Mouse (Mus musculus) left cerebral cortex, postnatal 14 days (tissue): ENCODE data around the gene Ndufab1. TPM values are rescaled to one million over a fixed set of nuclear protein-coding genes. Genes with fewer than 3 reads are reported as not detected.
"Not testable (repeated sequence)": the region's sequence is repeated elsewhere in the genome, so short reads cannot be mapped to it uniquely, and the experiment has no call there.

Source experiments
- DNase-seq, 2 experiments: peaks; one replicate each; pipeline ENCODE4 v3.0.0; 2021 to 2022; ENCODE audit warnings: low spot score in 2 of 2, mixed read lengths in 1 of 2
- intact Hi-C: fragments of 180-260 bp; cut with DNase I; formaldehyde crosslinking; loops from one replicate; pipeline ENCODE4 v1.15.1; 2025
- long read RNA-seq, 2 experiments: library from polyadenylated mRNA; stranded (forward); transcript quantifications; one replicate each; pipeline ENCODE4 v2.0.0; 2021
- total RNA-seq, 2 experiments: library from RNA; stranded (reverse); gene quantifications; 2 replicates each; pipeline ENCODE4 v1.2.3; 2021

Ndufab1 gene
- total RNA-seq = 100 to 1,000 TPM; 296 to 310 TPM
- long read RNA-seq, experiment 1, transcript Ndufab1-203 (5 exons, 1,416 nt) = major isoform, 165 of 192 reads
- long read RNA-seq, experiment 1, partial matches to known transcripts = 0 of 192 reads
- long read RNA-seq, experiment 1, other reads (novel, unspliced or antisense) = 22 of 192 reads
- long read RNA-seq, experiment 2, transcript Ndufab1-203 (5 exons, 1,416 nt) = major isoform, 124 of 141 reads
- long read RNA-seq, experiment 2, partial matches to known transcripts = 0 of 141 reads
- long read RNA-seq, experiment 2, other reads (novel, unspliced or antisense) = 11 of 141 reads

- intact Hi-C loops = no loop called here
- peak; percentile 88 to 89 for DNase-seq
Observed at GRCm38 (mm10) chr7:122101747-122102244, at the start of gene Ndufab1. Gene Ndufab1 (minus strand): TSS chr7:122101886.

GRCm38 (mm10) chr7:122140991-122141390 lies 39.3 kb upstream of the Ndufab1 start:
- no peak for DNase-seq
- intact Hi-C loops = no loop called here

- DNase-seq = no peak
- intact Hi-C loops = no loop called here
Observed at GRCm38 (mm10) chr7:122138190-122138589, 36.5 kb upstream of the Ndufab1 start.

- DNase-seq = no peak
- intact Hi-C loops = no loop called here
Observed at GRCm38 (mm10) chr7:122137071-122137470, 35.4 kb upstream of the Ndufab1 start.

- peak in 1 of 2 experiments; percentile 66 for DNase-seq
- intact Hi-C loops = no loop called here
Observed at GRCm38 (mm10) chr7:122135070-122135469, 33.4 kb upstream of the Ndufab1 start.

GRCm38 (mm10) chr7:122133338-122133625 lies 31.6 kb upstream of the Ndufab1 start:
- DNase-seq = no peak
- intact Hi-C loops = no loop called here

GRCm38 (mm10) chr7:122132497-122133337 lies 31.0 kb upstream of the Ndufab1 start, which contains the start of the genes Palb2 and Dctn5:
Gene Palb2 (minus strand): TSS chr7:122132985.
Gene Dctn5 (plus strand): TSS chr7:122133041.
- DNase-seq = peak; percentile 98 to 99
- intact Hi-C loops = no loop called here

GRCm38 (mm10) chr7:122131834-122132233 lies 30.1 kb upstream of the Ndufab1 start:
- no peak for DNase-seq
- intact Hi-C loops = no loop called here

DNA sequence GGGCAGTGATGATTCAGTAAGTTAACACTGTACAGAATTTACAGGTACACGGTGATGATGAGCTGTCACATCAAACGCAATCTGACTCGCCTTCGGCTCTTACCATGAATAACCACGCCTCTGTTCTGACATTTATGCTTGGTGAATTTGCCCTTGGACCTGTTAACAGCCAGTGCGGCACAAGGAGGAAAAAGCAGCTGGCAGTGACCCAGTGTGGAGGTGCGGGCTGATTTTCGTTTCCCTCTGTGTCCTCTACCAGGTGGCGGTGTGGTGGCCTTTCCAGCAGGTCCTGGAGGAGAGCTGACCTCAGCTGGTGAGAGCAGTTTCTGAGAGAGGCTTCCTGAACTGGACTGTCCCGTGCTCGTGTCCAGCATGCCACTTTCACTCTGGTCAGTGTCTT lies 25.3 kb upstream of the Ndufab1 start:
- intact Hi-C loops = no loop called here
- no peak for DNase-seq

- intact Hi-C loops = no loop called here
- DNase-seq = no peak
Observed at GRCm38 (mm10) chr7:122125636-122126035, 23.9 kb upstream of the Ndufab1 start.

GRCm38 (mm10) chr7:122123518-122123917 lies 21.8 kb upstream of the Ndufab1 start:
- intact Hi-C loops = no loop called here
- no peak for DNase-seq

GRCm38 (mm10) chr7:122108206-122108605 lies 6.5 kb upstream of the Ndufab1 start:
- DNase-seq = no peak
- intact Hi-C loops = no loop called here

GRCm38 (mm10) chr7:122101014-122101746 lies 506 bp downstream of the Ndufab1 start:
- DNase-seq = peak in 1 of 2 experiments; percentile 25
- intact Hi-C loops = not testable (repeated sequence)

DNA sequence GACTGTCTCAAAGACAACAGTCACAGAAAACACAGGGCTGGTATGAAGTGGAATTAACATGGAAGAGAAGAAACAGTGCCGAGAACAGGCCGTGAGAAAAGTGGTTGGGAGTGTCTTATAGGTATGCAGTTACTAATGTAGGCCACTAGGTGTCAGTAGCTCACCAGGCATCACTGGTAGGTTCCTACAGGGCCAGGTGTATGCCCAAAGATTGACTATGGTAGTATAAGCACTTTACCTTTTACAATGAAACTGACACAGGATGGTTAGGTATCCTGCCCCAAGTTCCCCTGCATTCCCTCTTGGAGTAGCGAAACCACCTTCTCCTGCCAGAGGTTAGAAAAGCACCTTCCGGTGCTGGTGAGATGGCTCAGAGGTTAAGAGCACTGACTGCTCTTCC lies 2.5 kb downstream of the Ndufab1 start:
- DNase-seq = peak; percentile 42 to 58
- intact Hi-C loops = no loop called here

DNA sequence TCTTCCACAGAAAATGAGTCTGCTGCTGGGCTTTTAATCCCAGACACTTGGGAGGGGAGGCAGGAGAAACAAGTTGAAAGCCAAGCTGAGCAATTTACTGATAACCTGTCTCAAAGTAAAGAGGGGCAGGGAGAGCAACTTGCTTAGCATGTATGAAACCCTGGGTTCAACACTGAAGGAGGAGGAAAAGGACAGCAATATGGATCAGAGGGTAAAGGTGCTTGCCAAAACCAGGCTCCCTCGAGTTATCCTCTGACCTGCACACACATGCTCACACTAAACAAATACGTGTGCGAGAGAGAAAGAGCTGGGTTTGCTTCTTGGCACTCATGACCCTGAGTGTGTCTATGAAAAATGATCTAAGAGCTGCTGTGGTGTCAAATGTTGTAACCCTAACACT lies 3.7 kb downstream of the Ndufab1 start:
- no peak for DNase-seq
- intact Hi-C loops = no loop called here

DNA sequence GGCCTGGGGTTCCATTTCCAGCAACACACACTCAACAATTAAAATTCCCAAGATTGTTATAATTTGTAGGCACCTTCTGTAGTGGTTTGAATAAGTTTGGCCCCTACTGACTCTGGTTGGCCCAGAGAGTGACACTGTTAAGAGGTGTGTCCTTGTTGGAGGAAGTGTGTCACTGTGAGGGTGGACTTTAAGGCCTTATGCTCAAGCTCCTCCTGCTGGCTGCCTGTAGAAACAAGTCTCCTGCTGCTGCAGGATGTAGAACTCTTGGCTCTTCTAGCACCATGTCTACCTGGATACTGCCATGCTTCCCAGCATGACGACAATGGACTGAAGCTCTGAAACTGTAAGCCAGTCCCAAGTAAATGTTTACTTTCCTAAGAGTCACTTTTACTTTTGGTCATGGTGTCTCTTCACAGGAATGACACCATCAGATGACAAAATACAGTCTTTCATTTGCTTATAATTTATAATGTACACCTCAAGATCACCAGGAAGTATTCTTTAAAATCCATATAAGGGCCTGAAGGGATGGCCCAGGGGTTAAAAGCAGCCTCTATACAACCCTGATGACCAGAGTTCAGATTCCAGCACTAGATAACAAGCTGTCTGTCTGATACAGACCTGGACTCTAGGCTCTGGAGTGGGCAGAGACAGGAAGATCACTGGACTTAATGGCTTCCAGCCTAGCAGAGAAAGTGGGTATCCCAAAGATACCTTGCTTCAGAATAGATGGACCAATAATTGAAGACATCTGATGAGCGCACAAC lies 6.9 kb downstream of the Ndufab1 start:
- intact Hi-C loops = no loop called here
- DNase-seq = no peak

- DNase-seq = no peak
- intact Hi-C loops = no loop called here
Observed at GRCm38 (mm10) chr7:122087195-122087982, 14.3 kb downstream of the Ndufab1 start.

GRCm38 (mm10) chr7:122081071-122081470 lies 20.6 kb downstream of the Ndufab1 start:
- intact Hi-C loops = no loop called here
- DNase-seq = no peak
